Mouse (Mus musculus) midbrain, embryonic 11.5 days (tissue): ENCODE results near the gene Olfr419. TPM values are rescaled to one million over a fixed set of nuclear protein-coding genes. Genes with fewer than 3 reads are reported as not detected.

Experiments
- ATAC-seq: fragments of 200-750 bp; cut with Nextera tagmentation; 2 replicates; pipeline ENCODE4 v1.8.0; 2017; ENCODE audit warnings: moderate TSS enrichment, moderate library complexity; ENCODE audit not compliant: low FRiP score
- DNase-seq: peaks from one replicate; pipeline ENCODE4 v3.0.0; 2015; ENCODE audit warnings: low spot score; ENCODE audit errors: missing footprints
- H3K27ac ChIP-seq: fragments of 300-500 bp; sonication (generic); 2 replicates; pipeline ENCODE4 v1.5.1; 2014; ENCODE audit warnings: low read depth, low read length
- H3K27me3 ChIP-seq: fragments of 300-500 bp; sonication (generic); 2 replicates; pipeline ENCODE4 v1.6.1; 2014; ENCODE audit warnings: mild to moderate bottlenecking, low read length, moderate library complexity, mixed read lengths; ENCODE audit not compliant: control insufficient read depth, insufficient read depth
- H3K36me3 ChIP-seq: fragments of 300-500 bp; sonication (generic); 2 replicates; pipeline ENCODE4 v1.6.1; 2014; ENCODE audit warnings: mild to moderate bottlenecking, low read length, moderate library complexity, mixed read lengths; ENCODE audit not compliant: control insufficient read depth, insufficient read depth
- H3K4me1 ChIP-seq: fragments of 300-500 bp; sonication (generic); 2 replicates; pipeline ENCODE4 v1.6.1; 2014; ENCODE audit warnings: low read length; ENCODE audit not compliant: control insufficient read depth, insufficient read depth
- H3K4me2 ChIP-seq: fragments of 300-500 bp; sonication (generic); 2 replicates; pipeline ENCODE4 v1.6.1; 2014; ENCODE audit warnings: mild to moderate bottlenecking, moderate library complexity
- H3K4me3 ChIP-seq: fragments of 300-500 bp; sonication (generic); 2 replicates; pipeline ENCODE4 v1.5.1; 2014; ENCODE audit warnings: low read depth, low read length
- H3K9ac ChIP-seq: fragments of 300-500 bp; sonication (generic); 2 replicates; pipeline ENCODE4 v1.6.1; 2014; ENCODE audit warnings: low read length
- H3K9me3 ChIP-seq: fragments of 300-500 bp; sonication (generic); 2 replicates; pipeline ENCODE4 v1.6.1; 2016; ENCODE audit warnings: low read length; ENCODE audit not compliant: control insufficient read depth
- WGBS: fragments of 180-500 bp; shearing (Covaris S2); extraction: QIAGEN DNeasy Blood & Tissue Kit; methylation state at CpG from one replicate; pipeline ENCODE4 v1.1.7; 2014; 5-methylcytosine and 5-hydroxymethylcytosine counted together
- polyA plus RNA-seq: library from polyadenylated mRNA; unstranded; fragments of >200 nt; fragmentation: Nextera tagmentation; extraction: Ambion mirVana; gene quantifications from 2 replicates; pipeline ENCODE4 v1.2.1, GENCODE M21; 2014

Olfr419 gene
- not detected in 2 replicates for polyA plus RNA-seq

- Histone ChIP-seq H3K4me3 (no peak within 1 kb of the TSS), H3K9ac (no peak within 1 kb of the TSS), H3K9me3 (no peaks in the 10 kb centered on the region), H3K27ac (no peak within 1 kb of the TSS), H3K4me1 (no peaks in the 10 kb centered on the region), H3K27me3 (no peaks in the 10 kb centered on the region), H3K36me3 (no peaks in the 10 kb centered on the region), H3K4me2 (no peak within 1 kb of the TSS)
- 90% methylated on average over 3 of the region's 3 CpGs for WGBS
- no peak for ATAC-seq
- no peak for DNase-seq
Measured at GRCm38 (mm10) chr1:174251961-174252360, at the start of gene Olfr419. Olfr419 (minus strand) TSS chr1:174252061.

- Histone ChIP-seq H3K36me3 (no peaks in the 10 kb centered on the region), H3K4me2 (no peak overlapping the region), H3K9me3 (no peaks in the 10 kb centered on the region), H3K27ac (no peak overlapping the region), H3K9ac (no peak overlapping the region), H3K4me1 (no peaks in the 10 kb centered on the region), H3K27me3 (no peaks in the 10 kb centered on the region), H3K4me3 (no peak overlapping the region)
- DNase-seq (peak; percentile 60), ATAC-seq (no peak)
- 84% methylated on average over 3 of the region's 3 CpGs for WGBS
Measured at GRCm38 (mm10) chr1:174270643-174271042, 18.8 kb upstream of the Olfr419 start.

- H3K27ac ChIP-seq = no peak overlapping the region
Measured at GRCm38 (mm10) chr1:174269162-174269561, 17.3 kb upstream of the Olfr419 start.

GRCm38 (mm10) chr1:174267816-174268215, 16.0 kb upstream of the Olfr419 start:
- Histone ChIP-seq H3K36me3 (no peaks in the 10 kb centered on the region), H3K27ac (no peak overlapping the region), H3K4me2 (no peak overlapping the region), H3K4me3 (no peak overlapping the region), H3K4me1 (no peaks in the 10 kb centered on the region), H3K27me3 (no peaks in the 10 kb centered on the region), H3K9ac (no peak overlapping the region), H3K9me3 (no peaks in the 10 kb centered on the region)
- DNase-seq (no peak), ATAC-seq (0 out of 2 replicates have a peak, but pooled peaks have one; percentile 38)
- WGBS = 84% methylated on average over 4 of the region's 4 CpGs

More at GRCm38 (mm10) chr1:174269162-174269561, 17.3 kb upstream of the Olfr419 start:
- Histone ChIP-seq H3K4me2 (no peak overlapping the region), H3K4me1 (no peaks in the 10 kb centered on the region), H3K36me3 (no peaks in the 10 kb centered on the region), H3K9me3 (no peaks in the 10 kb centered on the region), H3K4me3 (no peak overlapping the region), H3K27me3 (no peaks in the 10 kb centered on the region), H3K9ac (no peak overlapping the region)
- no peak for ATAC-seq
- DNase-seq = no peak
- 87% methylated on average over 4 of the region's 4 CpGs for WGBS

- 90% methylated on average over 2 of the region's 2 CpGs for WGBS
- ATAC-seq = no peak
- no peak for DNase-seq
Measured at GRCm38 (mm10) chr1:174250376-174250775, 1.5 kb downstream of the Olfr419 start.

GRCm38 (mm10) chr1:174247170-174247569, 4.7 kb downstream of the Olfr419 start:
- H3K27me3 ChIP-seq = no peaks in the 10 kb centered on the region
- no peak overlapping the region for H3K4me2 ChIP-seq
- H3K4me3 ChIP-seq = no peak overlapping the region
- ATAC-seq (no peak), DNase-seq (no peak)
- no peaks in the 10 kb centered on the region for H3K4me1 ChIP-seq
- H3K9me3 ChIP-seq = no peaks in the 10 kb centered on the region
- H3K36me3 ChIP-seq = no peaks in the 10 kb centered on the region
- 87% methylated on average over 6 of the region's 6 CpGs for WGBS
- H3K27ac ChIP-seq = no peak overlapping the region
- no peak overlapping the region for H3K9ac ChIP-seq

More at GRCm38 (mm10) chr1:174250376-174250775, 1.5 kb downstream of the Olfr419 start:
- Histone ChIP-seq H3K9ac (no peak overlapping the region), H3K4me3 (no peak overlapping the region), H3K9me3 (no peaks in the 10 kb centered on the region), H3K27me3 (no peaks in the 10 kb centered on the region), H3K4me2 (no peak overlapping the region), H3K36me3 (no peaks in the 10 kb centered on the region), H3K4me1 (no peaks in the 10 kb centered on the region), H3K27ac (no peak overlapping the region)

- DNase-seq (no peak), ATAC-seq (no peak)
- no peak overlapping the region for H3K4me2 ChIP-seq
- no peaks in the 10 kb centered on the region for H3K9me3 ChIP-seq
- 92% methylated on average over 1 of the region's 1 CpGs for WGBS
- no peak overlapping the region for H3K27ac ChIP-seq
- no peak overlapping the region for H3K4me3 ChIP-seq
- no peaks in the 10 kb centered on the region for H3K36me3 ChIP-seq
- no peaks in the 10 kb centered on the region for H3K4me1 ChIP-seq
- no peaks in the 10 kb centered on the region for H3K27me3 ChIP-seq
- H3K9ac ChIP-seq = no peak overlapping the region
Measured at GRCm38 (mm10) chr1:174246080-174246479, 5.8 kb downstream of the Olfr419 start.

GRCm38 (mm10) chr1:174244621-174245020, 7.2 kb downstream of the Olfr419 start:
- no peak overlapping the region for H3K4me3 ChIP-seq
- H3K36me3 ChIP-seq = no peaks in the 10 kb centered on the region
- no peak overlapping the region for H3K27ac ChIP-seq
- H3K4me2 ChIP-seq = no peak overlapping the region
- DNase-seq (no peak), ATAC-seq (no peak)
- H3K27me3 ChIP-seq = no peaks in the 10 kb centered on the region
- no peaks in the 10 kb centered on the region for H3K4me1 ChIP-seq
- H3K9ac ChIP-seq = no peak overlapping the region
- H3K9me3 ChIP-seq = no peaks in the 10 kb centered on the region
- 89% methylated on average over 2 of the region's 2 CpGs for WGBS

GRCm38 (mm10) chr1:174239916-174240315, 11.9 kb downstream of the Olfr419 start:
- H3K9ac ChIP-seq = no peak overlapping the region
- no peak for DNase-seq
- H3K4me1 ChIP-seq = no peaks in the 10 kb centered on the region
- no peaks in the 10 kb centered on the region for H3K27me3 ChIP-seq
- no peak overlapping the region for H3K4me3 ChIP-seq
- no peak overlapping the region for H3K27ac ChIP-seq
- WGBS = 92% methylated on average over 4 of the region's 4 CpGs
- no peaks in the 10 kb centered on the region for H3K9me3 ChIP-seq
- H3K36me3 ChIP-seq = no peaks in the 10 kb centered on the region
- no peak overlapping the region for H3K4me2 ChIP-seq
- no peak for ATAC-seq
